Mouse (Mus musculus) kidney, adult 2 months (tissue): ENCODE measurements around the gene Tnks2. TPM values are rescaled to one million over a fixed set of nuclear protein-coding genes. Genes with fewer than 3 reads are reported as not detected.

ENCODE experiments used
- DNase-seq: peaks from one replicate; pipeline ENCODE4 v3.0.0; 2021
- H3K27ac ChIP-seq: fragments of 200-500 bp; 2 replicates; pipeline ENCODE4 v1.5.1; 2012; ENCODE audit warnings: low read depth, low read length, control low read depth, inconsistent platforms; ENCODE audit not compliant: insufficient read depth
- H3K27me3 ChIP-seq: fragments of 200-500 bp; replicated peaks from 2 replicates; pipeline ENCODE4 v1.6.1; 2012; ENCODE audit warnings: mild to moderate bottlenecking, moderate library complexity, low read length, inconsistent platforms; ENCODE audit not compliant: control insufficient read depth, insufficient read depth
- H3K36me3 ChIP-seq: fragments of 200-500 bp; 2 replicates; pipeline ENCODE4 v1.6.1; 2012; ENCODE audit warnings: mild to moderate bottlenecking, moderate library complexity, low read length, inconsistent platforms; ENCODE audit not compliant: control insufficient read depth, insufficient read depth
- H3K4me1 ChIP-seq: fragments of 200-500 bp; 2 replicates; pipeline ENCODE4 v1.6.1; 2011; ENCODE audit warnings: low read length; ENCODE audit not compliant: control insufficient read depth, insufficient read depth
- H3K4me3 ChIP-seq: fragments of 200-500 bp; 2 replicates; pipeline ENCODE4 v1.5.1; 2011; ENCODE audit warnings: mild to moderate bottlenecking, low read depth, low read length, control low read depth; ENCODE audit not compliant: insufficient read depth
- CTCF ChIP-seq: fragments of 200-500 bp; conservative IDR thresholded peaks from 2 replicates; pipeline ENCODE4 v1.5.1; 2011; ENCODE audit warnings: low read depth, mild to moderate bottlenecking, control low read depth, low read length, moderate library complexity, mixed read lengths; ENCODE audit not compliant: insufficient read depth, insufficient read length
- POLR2A ChIP-seq: fragments of 200-500 bp; IDR thresholded peaks from one replicate; pipeline ENCODE4 v1.6.1; 2011; ENCODE audit warnings: low read depth, low read length, control low read depth
- WGBS: fragments of 180-500 bp; shearing (Covaris S2); methylation state at CpG from one replicate; pipeline ENCODE4 v1.1.7; 2018; 5-methylcytosine and 5-hydroxymethylcytosine counted together
- polyA plus RNA-seq: library from polyadenylated mRNA; depleted of rRNA; stranded (reverse); fragments of >200 nt; gene quantifications from 2 replicates; pipeline ENCODE4 v1.2.3, GENCODE M21; 2012

The Tnks2 gene
- polyA plus RNA-seq, 1 experiment = 24.8 TPM

GRCm38 (mm10) chr19:36878743-36879495 is 44.9 kb downstream of the Tnks2 start:
- DNase-seq = no peak
- Histone ChIP-seq H3K4me3 (no peak overlapping the region), H3K27me3 (no peaks in the 10 kb centered on the region), H3K27ac (no peak overlapping the region), H3K4me1 (no peaks in the 10 kb centered on the region), H3K36me3 (peaks cover 14% of the 10 kb centered on the region)
- TF ChIP-seq POLR2A = no peak
- no peak for TF ChIP-seq CTCF
- WGBS = 83% methylated on average over 11 of the region's 11 CpGs

- no peaks in the 10 kb centered on the region for H3K27me3 ChIP-seq
- WGBS = 89% methylated on average over 6 of the region's 6 CpGs
- H3K4me3 ChIP-seq = no peak overlapping the region
- TF ChIP-seq POLR2A (no peak), CTCF (peak; percentile 28; the same call in 1 of the 2 replicates)
- peak; percentile 41 for DNase-seq
- no peak overlapping the region for H3K27ac ChIP-seq
- H3K36me3 ChIP-seq = peaks cover 22% of the 10 kb centered on the region
- no peaks in the 10 kb centered on the region for H3K4me1 ChIP-seq
These were observed 49.1 kb downstream of the Tnks2 start for GRCm38 (mm10) chr19:36883119-36883518.

GRCm38 (mm10) chr19:36886316-36886715 is 52.3 kb downstream of the Tnks2 start:
- Histone ChIP-seq H3K27me3 (no peaks in the 10 kb centered on the region), H3K27ac (no peak overlapping the region), H3K4me3 (no peak overlapping the region), H3K4me1 (no peaks in the 10 kb centered on the region), H3K36me3 (peaks cover 29% of the 10 kb centered on the region)
- DNase-seq = no peak
- no peak for TF ChIP-seq POLR2A
- no peak for TF ChIP-seq CTCF
- WGBS = 73% methylated on average over 2 of the region's 2 CpGs

GRCm38 (mm10) chr19:36887706-36888105 is 53.7 kb downstream of the Tnks2 start:
- TF ChIP-seq POLR2A (no peak), CTCF (no peak)
- H3K27me3 ChIP-seq = no peaks in the 10 kb centered on the region
- 40% methylated on average over 3 of the region's 3 CpGs for WGBS
- DNase-seq = no peak
- peaks cover 25% of the 10 kb centered on the region for H3K36me3 ChIP-seq
- no peak overlapping the region for H3K4me3 ChIP-seq
- H3K4me1 ChIP-seq = no peaks in the 10 kb centered on the region
- H3K27ac ChIP-seq = no peak overlapping the region

GRCm38 (mm10) chr19:36891746-36892145 is 57.7 kb downstream of the Tnks2 start:
- H3K4me1 ChIP-seq = no peaks in the 10 kb centered on the region
- TF ChIP-seq CTCF (no peak), POLR2A (no peak)
- no peaks in the 10 kb centered on the region for H3K27me3 ChIP-seq
- 91% methylated on average over 3 of the region's 3 CpGs for WGBS
- peaks cover 16% of the 10 kb centered on the region for H3K36me3 ChIP-seq
- no peak overlapping the region for H3K27ac ChIP-seq
- no peak for DNase-seq
- no peak overlapping the region for H3K4me3 ChIP-seq

- no peak for DNase-seq
These were observed 62.9 kb downstream of the Tnks2 start for GRCm38 (mm10) chr19:36896791-36897569.

GRCm38 (mm10) chr19:36897778-36898177 is 63.7 kb downstream of the Tnks2 start:
- DNase-seq = peak; percentile 25
- TF ChIP-seq CTCF (peak; percentile 66), POLR2A (no peak)
- 54% methylated on average over 9 of the region's 9 CpGs for WGBS

More at GRCm38 (mm10) chr19:36896791-36897569, 62.9 kb downstream of the Tnks2 start:
- 33% methylated on average over 10 of the region's 10 CpGs for WGBS
- Histone ChIP-seq H3K4me1 (no peaks in the 10 kb centered on the region), H3K36me3 (no peaks in the 10 kb centered on the region), H3K27ac (no peak overlapping the region), H3K4me3 (no peak overlapping the region), H3K27me3 (no peaks in the 10 kb centered on the region)
- TF ChIP-seq CTCF (no peak), POLR2A (no peak)

More at GRCm38 (mm10) chr19:36897778-36898177, 63.7 kb downstream of the Tnks2 start:
- no peaks in the 10 kb centered on the region for H3K27me3 ChIP-seq
- H3K27ac ChIP-seq = no peak overlapping the region
- no peaks in the 10 kb centered on the region for H3K4me1 ChIP-seq
- no peaks in the 10 kb centered on the region for H3K36me3 ChIP-seq
- no peak overlapping the region for H3K4me3 ChIP-seq
